Mouse (Mus musculus) retina, postnatal 1 day (tissue): ENCODE data around the gene Tmem211.
A peak's percentile ranks its signal among the peaks of the same experiment; 100 is the strongest.

ENCODE experiments used
- DNase-seq: peaks from one replicate; pipeline ENCODE4 v3.0.0-alpha.2; 2012

Gene Tmem211

GRCm38 (mm10) chr5:113281557-113281956 lies 54.8 kb downstream of the Tmem211 start:
- no peak for DNase-seq

DNA sequence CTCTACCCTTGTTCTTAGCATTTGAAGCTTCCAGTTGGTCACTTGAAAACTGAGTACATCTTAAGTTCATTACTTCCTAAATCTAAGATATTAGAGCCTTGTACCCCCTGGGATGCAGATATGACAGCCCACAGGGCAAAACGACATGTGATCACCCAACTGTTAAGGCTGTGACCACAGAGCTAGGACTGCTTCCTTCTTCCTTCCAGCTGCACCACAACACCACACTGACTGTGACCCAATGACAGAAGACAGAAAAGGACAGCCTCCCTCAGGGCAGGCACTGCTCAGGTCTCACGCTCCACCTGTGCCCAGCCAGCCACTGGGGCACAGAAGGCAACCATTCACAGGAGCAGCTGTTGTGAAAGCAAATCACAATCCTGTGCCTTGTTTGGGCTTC lies 57.0 kb downstream of the Tmem211 start:
- no peak for DNase-seq

DNA sequence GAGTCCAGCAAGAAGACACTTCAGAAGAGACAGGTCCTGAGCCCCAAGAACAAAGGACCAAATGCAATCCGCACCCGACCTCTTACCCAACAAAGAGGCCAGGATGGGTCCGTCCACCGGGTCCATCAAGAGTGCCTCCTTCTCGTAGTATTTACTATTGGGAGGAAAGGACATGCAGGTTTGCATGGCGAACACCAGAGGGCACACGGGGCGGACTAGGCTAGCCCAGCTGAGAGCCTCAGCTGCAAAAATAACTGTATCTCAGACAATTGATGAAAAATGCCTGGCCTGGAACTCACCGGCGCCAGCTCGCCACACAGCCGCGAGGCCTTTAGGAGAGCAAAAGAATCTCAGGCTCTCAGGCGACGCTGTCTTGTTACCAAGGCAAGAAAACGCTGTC lies 58.8 kb downstream of the Tmem211 start:
- no peak for DNase-seq

GRCm38 (mm10) chr5:113286048-113286447 lies 59.3 kb downstream of the Tmem211 start:
- DNase-seq: no peak

GRCm38 (mm10) chr5:113286591-113287520 lies 60.1 kb downstream of the Tmem211 start:
- DNase-seq: peak; percentile 73

DNA sequence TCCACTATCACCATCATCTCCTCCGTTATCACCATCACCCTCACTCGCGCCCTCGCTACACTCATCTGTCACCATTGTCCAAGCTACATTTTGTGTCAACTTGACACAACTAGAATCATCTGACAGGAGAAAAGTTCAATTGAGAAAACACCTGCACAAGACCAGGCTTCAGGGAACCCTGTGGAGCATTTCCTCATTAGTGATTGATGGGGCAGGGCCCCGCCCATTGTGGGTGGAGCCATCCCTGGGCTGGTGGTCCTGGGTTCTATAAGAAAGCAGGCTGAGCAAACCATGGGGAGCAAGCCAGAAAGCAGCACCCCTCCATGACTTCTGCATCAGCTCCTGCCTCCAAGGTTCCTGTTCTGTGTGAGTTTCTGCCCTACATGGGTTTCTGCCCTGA lies 61.1 kb downstream of the Tmem211 start:
- no peak for DNase-seq

GRCm38 (mm10) chr5:113288490-113288889 lies 61.8 kb downstream of the Tmem211 start:
- no peak for DNase-seq
